Mouse (Mus musculus) midbrain, embryonic 13.5 days (tissue): ENCODE measurements around the gene Gm12216. TPM values are rescaled to one million over a fixed set of nuclear protein-coding genes. Genes with fewer than 3 reads are reported as not detected.

ENCODE experiments used
- ATAC-seq: fragments of 200-750 bp; cut with Nextera tagmentation; 2 replicates; pipeline ENCODE4 v1.8.0; 2017; ENCODE audit warnings: mild to moderate bottlenecking, moderate TSS enrichment, moderate library complexity
- H3K27ac ChIP-seq: fragments of 300-500 bp; sonication (generic); 2 replicates; pipeline ENCODE4 v1.5.1; 2015; ENCODE audit warnings: inconsistent platforms, mild to moderate bottlenecking, moderate library complexity
- H3K27me3 ChIP-seq: fragments of 300-500 bp; sonication (generic); 2 replicates; pipeline ENCODE4 v1.6.1; 2015; ENCODE audit warnings: mild to moderate bottlenecking, inconsistent platforms
- H3K36me3 ChIP-seq: fragments of 300-500 bp; sonication (generic); 2 replicates; pipeline ENCODE4 v1.6.1; 2015; ENCODE audit warnings: mild to moderate bottlenecking, inconsistent platforms
- H3K4me1 ChIP-seq: fragments of 300-500 bp; sonication (generic); replicated peaks from 2 replicates; pipeline ENCODE4 v1.6.1; 2015; ENCODE audit warnings: inconsistent platforms
- H3K4me2 ChIP-seq: fragments of 300-500 bp; sonication (generic); replicated peaks from 2 replicates; pipeline ENCODE4 v1.6.1; 2015; ENCODE audit warnings: moderate library complexity, mild to moderate bottlenecking, inconsistent platforms
- H3K4me3 ChIP-seq: fragments of 300-500 bp; sonication (generic); replicated peaks from 2 replicates; pipeline ENCODE4 v1.5.1; 2015; ENCODE audit warnings: mild to moderate bottlenecking, inconsistent platforms
- H3K9ac ChIP-seq: fragments of 300-500 bp; sonication (generic); replicated peaks from 2 replicates; pipeline ENCODE4 v1.6.1; 2015; ENCODE audit warnings: mild to moderate bottlenecking, inconsistent platforms
- H3K9me3 ChIP-seq: fragments of 300-500 bp; sonication (generic); 2 replicates; pipeline ENCODE4 v1.6.1; 2016; ENCODE audit warnings: mild to moderate bottlenecking, inconsistent platforms
- WGBS: fragments of 180-500 bp; shearing (Covaris S2); methylation state at CpG from one replicate; pipeline ENCODE4 v1.1.7; 2015; 5-methylcytosine and 5-hydroxymethylcytosine counted together
- polyA plus RNA-seq: library from polyadenylated mRNA; unstranded; fragments of >200 nt; fragmentation: Nextera tagmentation; extraction: Ambion mirVana; gene quantifications from 2 replicates; pipeline ENCODE4 v1.2.1, GENCODE M21; 2015

The Gm12216 gene
- polyA plus RNA-seq, 1 experiment from 2014 or later = 0.40 TPM

GRCm38 (mm10) chr11:53771001-53771744 is 87.9 kb downstream of the Gm12216 start:
- H3K36me3 ChIP-seq = no peaks in the 10 kb centered on the region
- H3K4me1 ChIP-seq = peaks cover 5% of the 10 kb centered on the region; the same call in 1 of the 2 replicates
- 82% methylated on average over 11 of the region's 11 CpGs for WGBS
- H3K4me3 ChIP-seq = peak overlapping the region; percentile 68
- H3K4me2 ChIP-seq = peak overlapping the region; percentile 99
- H3K9ac ChIP-seq = no peak overlapping the region
- H3K9me3 ChIP-seq = no peaks in the 10 kb centered on the region
- peaks cover 37% of the 10 kb centered on the region for H3K27me3 ChIP-seq
- H3K27ac ChIP-seq = no peak overlapping the region
- no peak for ATAC-seq

GRCm38 (mm10) chr11:53770125-53770791 is 88.8 kb downstream of the Gm12216 start:
- H3K4me2 ChIP-seq = peak overlapping the region; percentile 99
- H3K9ac ChIP-seq = peak overlapping the region; percentile 65
- H3K36me3 ChIP-seq = no peaks in the 10 kb centered on the region
- H3K4me3 ChIP-seq = peak overlapping the region; percentile 68
- peak; percentile 85 for ATAC-seq
- WGBS = 1% methylated on average over 59 of the region's 75 CpGs
- H3K4me1 ChIP-seq = peaks cover 5% of the 10 kb centered on the region; the same call in 1 of the 2 replicates
- H3K9me3 ChIP-seq = no peaks in the 10 kb centered on the region
- peaks cover 41% of the 10 kb centered on the region for H3K27me3 ChIP-seq
- no peak overlapping the region; the same call in 1 of the 2 replicates for H3K27ac ChIP-seq

DNA sequence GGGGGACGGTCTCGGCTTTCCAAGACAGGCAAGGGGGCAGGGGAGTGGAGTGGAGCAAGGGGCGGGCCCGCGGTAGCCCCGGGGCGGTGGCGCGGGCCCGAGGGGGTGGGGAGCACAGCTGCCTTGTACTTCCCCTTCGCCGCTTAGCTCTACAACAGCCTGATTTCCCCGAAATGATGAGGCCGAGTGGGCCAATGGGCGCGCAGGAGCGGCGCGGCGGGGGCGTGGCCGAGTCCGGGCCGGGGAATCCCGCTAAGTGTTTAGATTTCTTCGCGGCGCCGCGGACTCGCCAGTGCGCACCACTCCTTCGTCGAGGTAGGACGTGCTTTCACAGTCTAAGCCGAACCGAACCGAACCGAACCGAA is 89.3 kb downstream of the Gm12216 start, which contains the start of gene Irf1:
TSS of gene Irf1 (plus strand) at position 255 of the 365 bp plus-strand sequence.
- WGBS = under 1% methylated on average over 38 of the region's 40 CpGs
- H3K27ac ChIP-seq = no peak within 1 kb of the TSS; the same call in 1 of the 2 replicates
- H3K9ac ChIP-seq = peak within 1 kb of the TSS; percentile 65
- peaks cover 42% of the 10 kb centered on the region for H3K27me3 ChIP-seq
- H3K9me3 ChIP-seq = no peaks in the 10 kb centered on the region
- H3K36me3 ChIP-seq = no peaks in the 10 kb centered on the region
- peaks cover 5% of the 10 kb centered on the region; the same call in 1 of the 2 replicates for H3K4me1 ChIP-seq
- ATAC-seq = peak; percentile 93
- peak within 1 kb of the TSS; percentile 68 for H3K4me3 ChIP-seq
- peak within 1 kb of the TSS; percentile 99 for H3K4me2 ChIP-seq

- no peaks in the 10 kb centered on the region for H3K9me3 ChIP-seq
- peak overlapping the region; percentile 68; the same call in 1 of the 2 replicates for H3K4me3 ChIP-seq
- peak overlapping the region; percentile 99 for H3K4me2 ChIP-seq
- H3K4me1 ChIP-seq = peaks cover 5% of the 10 kb centered on the region; the same call in 1 of the 2 replicates
- peak overlapping the region; percentile 65; the same call in 1 of the 2 replicates for H3K9ac ChIP-seq
- 60% methylated on average over 12 of the region's 12 CpGs for WGBS
- H3K27me3 ChIP-seq = peaks cover 48% of the 10 kb centered on the region
- ATAC-seq = no peak
- H3K27ac ChIP-seq = no peak overlapping the region
- H3K36me3 ChIP-seq = no peaks in the 10 kb centered on the region
Observed at GRCm38 (mm10) chr11:53769185-53769576, 89.9 kb downstream of the Gm12216 start.

- H3K4me1 ChIP-seq = peaks cover 10% of the 10 kb centered on the region
- no peak overlapping the region for H3K4me3 ChIP-seq
- H3K36me3 ChIP-seq = no peaks in the 10 kb centered on the region
- H3K4me2 ChIP-seq = no peak overlapping the region
- ATAC-seq = no peak
- 78% methylated on average over 13 of the region's 13 CpGs for WGBS
- H3K27me3 ChIP-seq = peaks cover 50% of the 10 kb centered on the region
- H3K9me3 ChIP-seq = no peaks in the 10 kb centered on the region
- H3K27ac ChIP-seq = no peak overlapping the region
- H3K9ac ChIP-seq = no peak overlapping the region
Observed at GRCm38 (mm10) chr11:53768422-53769184, 90.5 kb downstream of the Gm12216 start.

GRCm38 (mm10) chr11:53764581-53764980 is 94.5 kb downstream of the Gm12216 start:
- H3K4me3 ChIP-seq = no peak overlapping the region
- H3K4me1 ChIP-seq = peaks cover 22% of the 10 kb centered on the region
- no peak for ATAC-seq
- WGBS = 44% methylated on average over 5 of the region's 5 CpGs
- peaks cover 70% of the 10 kb centered on the region for H3K27me3 ChIP-seq
- H3K9me3 ChIP-seq = no peaks in the 10 kb centered on the region
- H3K27ac ChIP-seq = no peak overlapping the region
- H3K4me2 ChIP-seq = no peak overlapping the region
- H3K9ac ChIP-seq = no peak overlapping the region
- H3K36me3 ChIP-seq = no peaks in the 10 kb centered on the region

- WGBS = 4% methylated on average over 33 of the region's 33 CpGs
- Histone ChIP-seq H3K27me3 (peaks cover 69% of the 10 kb centered on the region), H3K4me2 (peak overlapping the region; percentile 60), H3K9ac (peak overlapping the region; percentile 33), H3K36me3 (no peaks in the 10 kb centered on the region), H3K4me1 (peaks cover 29% of the 10 kb centered on the region), H3K4me3 (peak overlapping the region; percentile 29), H3K27ac (no peak overlapping the region), H3K9me3 (no peaks in the 10 kb centered on the region)
- ATAC-seq = peak; percentile 73
Observed at GRCm38 (mm10) chr11:53763496-53764140, 95.4 kb downstream of the Gm12216 start.

DNA sequence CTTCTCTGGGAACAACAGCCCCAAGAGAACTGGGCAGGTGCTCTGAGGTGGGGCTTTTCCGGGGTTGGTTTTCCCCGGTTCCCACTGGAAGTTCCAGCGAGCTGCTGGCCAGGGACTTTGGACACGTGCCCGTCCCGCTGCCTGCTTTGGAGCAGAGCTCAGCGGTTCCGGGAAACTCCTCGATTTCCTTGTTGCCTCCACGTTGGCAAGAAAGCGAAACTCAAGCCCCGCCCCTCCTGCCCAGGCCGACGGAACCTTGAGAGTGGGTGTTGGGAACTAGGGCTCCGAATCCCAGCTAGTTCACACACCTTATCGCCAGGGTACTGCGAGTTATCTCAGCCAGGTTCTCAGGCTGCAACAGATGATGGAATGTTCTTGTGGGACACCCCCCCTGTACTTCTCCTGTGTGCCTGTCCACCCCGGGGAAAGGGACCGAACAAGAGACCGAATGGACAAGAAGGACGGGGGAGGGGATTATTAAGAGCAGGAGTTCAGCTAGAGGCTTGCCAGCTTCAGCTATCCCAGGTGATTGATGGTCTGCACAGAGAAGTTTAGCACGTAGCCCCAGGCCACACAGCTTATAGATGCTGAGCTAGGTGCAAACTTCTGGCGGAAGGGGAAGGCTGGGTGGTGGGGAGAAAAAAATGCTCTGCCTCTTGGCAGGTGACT is 96.1 kb downstream of the Gm12216 start:
- peak overlapping the region; percentile 60 for H3K4me2 ChIP-seq
- H3K4me3 ChIP-seq = peak overlapping the region; percentile 29
- H3K9ac ChIP-seq = no peak overlapping the region; the same call in 1 of the 2 replicates
- no peak overlapping the region for H3K27ac ChIP-seq
- H3K4me1 ChIP-seq = peaks cover 29% of the 10 kb centered on the region
- H3K36me3 ChIP-seq = no peaks in the 10 kb centered on the region
- no peak; the same call in 1 of the 2 replicates for ATAC-seq
- no peaks in the 10 kb centered on the region for H3K9me3 ChIP-seq
- H3K27me3 ChIP-seq = peaks cover 63% of the 10 kb centered on the region
- 14% methylated on average over 23 of the region's 23 CpGs for WGBS

DNA sequence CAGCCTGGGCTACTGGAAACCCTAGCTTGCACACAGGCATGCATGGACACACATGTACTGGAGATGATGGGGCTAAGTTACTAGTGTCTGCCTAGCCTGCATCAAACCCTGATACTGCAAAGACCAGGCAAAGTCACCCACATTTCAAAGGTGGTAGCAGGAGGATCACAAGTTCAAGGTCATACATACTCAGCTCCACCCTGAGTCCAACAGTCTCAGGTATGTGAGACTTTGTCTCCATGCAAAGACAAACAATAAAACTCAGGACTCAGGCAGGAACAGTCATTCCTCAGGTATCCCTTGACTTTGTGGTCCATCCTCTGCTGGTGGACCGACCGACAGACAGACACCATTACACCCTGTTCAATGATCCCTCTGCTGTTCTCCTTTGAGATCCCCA is 96.6 kb downstream of the Gm12216 start:
- Histone ChIP-seq H3K4me2 (peak overlapping the region; percentile 60), H3K4me1 (peaks cover 29% of the 10 kb centered on the region), H3K27ac (no peak overlapping the region), H3K36me3 (no peaks in the 10 kb centered on the region), H3K9ac (no peak overlapping the region), H3K27me3 (peaks cover 62% of the 10 kb centered on the region), H3K4me3 (no peak overlapping the region), H3K9me3 (no peaks in the 10 kb centered on the region)
- no peak for ATAC-seq
- 49% methylated on average over 2 of the region's 2 CpGs for WGBS

DNA sequence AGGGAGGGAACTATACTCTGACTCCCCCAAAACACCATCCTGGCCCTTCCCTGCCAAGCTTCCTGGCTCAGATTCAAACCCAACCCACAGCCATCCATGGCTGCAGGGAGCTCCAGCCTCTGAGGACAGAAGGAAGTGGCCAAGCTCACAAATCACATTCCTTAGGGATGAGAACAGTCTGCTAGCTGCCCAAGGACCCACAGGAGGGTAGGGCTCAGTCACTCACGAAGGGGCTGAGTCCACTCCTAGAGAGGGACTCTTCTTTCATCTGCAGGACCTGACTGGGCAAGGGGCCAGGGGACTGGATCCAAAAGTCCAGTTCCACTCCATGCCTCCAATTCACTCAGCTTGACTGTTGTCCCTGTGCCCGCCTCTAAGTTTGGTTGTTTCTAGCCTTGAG is 97.2 kb downstream of the Gm12216 start:
- WGBS = 74% methylated on average over 2 of the region's 2 CpGs
- no peak overlapping the region for H3K9ac ChIP-seq
- H3K4me3 ChIP-seq = no peak overlapping the region
- H3K27me3 ChIP-seq = peaks cover 60% of the 10 kb centered on the region
- no peak for ATAC-seq
- H3K36me3 ChIP-seq = no peaks in the 10 kb centered on the region
- no peak overlapping the region for H3K4me2 ChIP-seq
- no peaks in the 10 kb centered on the region for H3K9me3 ChIP-seq
- H3K27ac ChIP-seq = no peak overlapping the region
- peaks cover 29% of the 10 kb centered on the region for H3K4me1 ChIP-seq

DNA sequence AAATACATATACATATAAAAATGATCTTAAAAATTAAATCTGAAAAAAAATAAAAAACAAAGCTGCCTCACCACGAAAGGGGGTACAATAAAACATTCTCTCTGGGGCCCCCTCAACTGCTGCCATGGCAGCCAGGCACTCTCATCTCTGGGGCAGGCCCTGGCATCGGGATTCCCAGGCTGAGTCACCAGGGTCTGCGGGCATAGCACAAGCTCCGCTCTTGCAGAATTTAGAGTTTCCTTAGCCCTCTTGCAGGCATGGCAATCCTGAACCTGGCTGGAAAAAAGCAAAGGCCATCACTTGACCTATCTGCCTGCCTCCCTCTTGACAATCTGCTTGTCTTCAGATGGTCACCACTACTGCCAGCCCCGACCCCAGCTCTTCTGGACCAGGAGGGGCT is 97.8 kb downstream of the Gm12216 start:
- ATAC-seq = no peak
- H3K36me3 ChIP-seq = no peaks in the 10 kb centered on the region
- no peak overlapping the region for H3K9ac ChIP-seq
- H3K4me3 ChIP-seq = no peak overlapping the region
- peaks cover 60% of the 10 kb centered on the region for H3K27me3 ChIP-seq
- H3K4me1 ChIP-seq = peaks cover 29% of the 10 kb centered on the region
- 80% methylated on average over 5 of the region's 5 CpGs for WGBS
- no peak overlapping the region for H3K4me2 ChIP-seq
- H3K27ac ChIP-seq = no peak overlapping the region
- no peaks in the 10 kb centered on the region for H3K9me3 ChIP-seq
